Comparison of ENCODE assay signal across 19 mouse cellular contexts in genomic region chr4:156013637-156014036, GRCm38 (mm10). TPM values are rescaled to one million over a fixed set of nuclear protein-coding genes. Genes with fewer than 3 reads are reported as not detected.
DNase-seq lines count a peak whose midpoint lies in the region; ATAC-seq lines count a peak whose summit lies in the region.
"Had no signal": no experiment of that assay in that cellular context is flagged by ENCODE, and none has a peak within 500 bp of the region (broad histone marks: within the 10 kb centered on the region; RNA-seq: fewer than 3 reads in every experiment).

Tnfrsf4 (plus strand) TSS chr4:156013843.

- no peak within 1 kb of the TSS for H3K9ac ChIP-seq in lung, embryonic 16.5 days (ENCODE audit: low read length)
- H3K9ac ChIP-seq in forebrain, embryonic 12.5 days = no peak within 1 kb of the TSS
- H3K9ac ChIP-seq: heart, embryonic 12.5 days; hindbrain, embryonic 14.5 days; liver, embryonic 12.5 days; midbrain, embryonic 12.5 days had no signal

- DNase-seq in lung, postnatal 10 days = no peak
- DNase-seq in 3T3-L1 (ENCODE audit: low read depth, low spot score) = peak; percentile 13
- peak; percentile 87 for DNase-seq in CD4-positive helper T cell, adult 2 months (ENCODE audit: low read depth, low spot score)
- DNase-seq in brain, adult 2 months (ENCODE audit: low read depth, low spot score) = peak; percentile 81
- no peak for DNase-seq in kidney, postnatal 4 days
- no peak for DNase-seq in thymus, postnatal 0 days (ENCODE audit: low spot score)
- DNase-seq: adrenal gland, postnatal 25 days; cerebellum, adult 9-10 months; kidney, adult 18-20 months; kidney, postnatal 14 days; lung, postnatal 14 days had no signal

- peaks cover 19% of the 10 kb centered on the region for H3K36me3 ChIP-seq in lung, embryonic 16.5 days (ENCODE audit: control insufficient read depth, insufficient read depth, low read length)
- peaks cover 61% of the 10 kb centered on the region for H3K36me3 ChIP-seq in forebrain, embryonic 12.5 days (replicated peaks)

- 68% methylated on average over 8 of the region's 8 CpGs for WGBS in lung, embryonic 16.5 days
- WGBS in forebrain, embryonic 12.5 days = 91% methylated on average over 8 of the region's 8 CpGs

- H3K4me2 ChIP-seq in lung, embryonic 16.5 days (ENCODE audit: low read depth, low read length) = no peak within 1 kb of the TSS
- H3K4me2 ChIP-seq in forebrain, embryonic 12.5 days = no peak within 1 kb of the TSS
- H3K4me2 ChIP-seq: heart, embryonic 12.5 days; hindbrain, embryonic 14.5 days; liver, embryonic 12.5 days; midbrain, embryonic 12.5 days had no signal

- ATAC-seq in lung, embryonic 16.5 days (ENCODE audit: low read depth) = 0 out of 2 replicates have a peak, but pooled peaks have one; percentile 34
- ATAC-seq in forebrain, embryonic 12.5 days (ENCODE audit: low FRiP score) = no peak

- H3K27ac ChIP-seq in lung, embryonic 16.5 days (ENCODE audit: low read length) = no peak within 1 kb of the TSS
- H3K27ac ChIP-seq in forebrain, embryonic 12.5 days = no peak within 1 kb of the TSS
- H3K27ac ChIP-seq: forebrain, embryonic 10.5 days; hindbrain, embryonic 14.5 days; limb, embryonic 10.5 days; liver, embryonic 12.5 days; midbrain, embryonic 12.5 days had no signal

- H3K4me1 ChIP-seq in lung, embryonic 16.5 days (replicated peaks; ENCODE audit: control insufficient read depth, insufficient read depth, low read length) = no peaks in the 10 kb centered on the region
- no peaks in the 10 kb centered on the region for H3K4me1 ChIP-seq in forebrain, embryonic 12.5 days
- H3K4me1 ChIP-seq: forebrain, embryonic 10.5 days; limb, embryonic 10.5 days; liver, embryonic 12.5 days; midbrain, embryonic 12.5 days had no signal

- H3K9me3 ChIP-seq in lung, embryonic 16.5 days (ENCODE audit: control insufficient read depth, low read length) = no peaks in the 10 kb centered on the region
- no peaks in the 10 kb centered on the region for H3K9me3 ChIP-seq in forebrain, embryonic 12.5 days
- H3K9me3 ChIP-seq: forebrain, embryonic 10.5 days; heart, embryonic 12.5 days; limb, embryonic 10.5 days; liver, embryonic 12.5 days; midbrain, embryonic 12.5 days had no signal

- H3K27me3 ChIP-seq in lung, embryonic 16.5 days (ENCODE audit: control insufficient read depth, insufficient read depth, low read depth, low read length) = no peaks in the 10 kb centered on the region
- H3K27me3 ChIP-seq in forebrain, embryonic 12.5 days = no peaks in the 10 kb centered on the region
- H3K27me3 ChIP-seq: heart, embryonic 12.5 days; liver, embryonic 12.5 days; midbrain, embryonic 12.5 days had no signal

- H3K4me3 ChIP-seq in lung, embryonic 16.5 days (ENCODE audit: low read length) = no peak within 1 kb of the TSS
- H3K4me3 ChIP-seq in forebrain, embryonic 12.5 days (replicated peaks) = no peak within 1 kb of the TSS
- H3K4me3 ChIP-seq: forebrain, embryonic 10.5 days; heart, embryonic 12.5 days; limb, embryonic 10.5 days; liver, embryonic 12.5 days; midbrain, embryonic 12.5 days had no signal

RNA-seq across cellular contexts. Expression of gene Tnfrsf4, which starts in this region (rescaled TPM):
- polyA plus RNA-seq in lung, embryonic 16.5 days (2015; fragmentation: Nextera tagmentation; extraction: Ambion mirVana) = 1.1 and 2.4 TPM in 2 replicates
- polyA plus RNA-seq in forebrain, embryonic 12.5 days (2016; fragmentation: Nextera tagmentation; extraction: Ambion mirVana) = 0.70 and 1.2 TPM in 2 replicates
- 7.9 and 9.5 TPM in 2 replicates for polyA plus RNA-seq in thymus, postnatal 0 days (2015; fragmentation: Nextera tagmentation; extraction: Ambion mirVana)

Comparison
In these comparisons a context has a peak if more than half of its experiments do, and no peak if none do; other contexts are left out.
1. DNase-seq: peak in 3T3-L1 (single experiment), CD4-positive helper T cell, adult 2 months (single experiment) and brain, adult 2 months (single experiment); none in lung, postnatal 10 days (single experiment), kidney, postnatal 4 days (0 of 2) and thymus, postnatal 0 days (single experiment).